Mouse (Mus musculus): ENCODE results near the gene Sipa1.
A peak's percentile ranks its signal among the peaks of the same experiment; 100 is the strongest.
"Not testable (repeated sequence)": the region's sequence is repeated elsewhere in the genome, so short reads cannot be mapped to it uniquely, and the experiment has no call there.

Gene Sipa1

DNA sequence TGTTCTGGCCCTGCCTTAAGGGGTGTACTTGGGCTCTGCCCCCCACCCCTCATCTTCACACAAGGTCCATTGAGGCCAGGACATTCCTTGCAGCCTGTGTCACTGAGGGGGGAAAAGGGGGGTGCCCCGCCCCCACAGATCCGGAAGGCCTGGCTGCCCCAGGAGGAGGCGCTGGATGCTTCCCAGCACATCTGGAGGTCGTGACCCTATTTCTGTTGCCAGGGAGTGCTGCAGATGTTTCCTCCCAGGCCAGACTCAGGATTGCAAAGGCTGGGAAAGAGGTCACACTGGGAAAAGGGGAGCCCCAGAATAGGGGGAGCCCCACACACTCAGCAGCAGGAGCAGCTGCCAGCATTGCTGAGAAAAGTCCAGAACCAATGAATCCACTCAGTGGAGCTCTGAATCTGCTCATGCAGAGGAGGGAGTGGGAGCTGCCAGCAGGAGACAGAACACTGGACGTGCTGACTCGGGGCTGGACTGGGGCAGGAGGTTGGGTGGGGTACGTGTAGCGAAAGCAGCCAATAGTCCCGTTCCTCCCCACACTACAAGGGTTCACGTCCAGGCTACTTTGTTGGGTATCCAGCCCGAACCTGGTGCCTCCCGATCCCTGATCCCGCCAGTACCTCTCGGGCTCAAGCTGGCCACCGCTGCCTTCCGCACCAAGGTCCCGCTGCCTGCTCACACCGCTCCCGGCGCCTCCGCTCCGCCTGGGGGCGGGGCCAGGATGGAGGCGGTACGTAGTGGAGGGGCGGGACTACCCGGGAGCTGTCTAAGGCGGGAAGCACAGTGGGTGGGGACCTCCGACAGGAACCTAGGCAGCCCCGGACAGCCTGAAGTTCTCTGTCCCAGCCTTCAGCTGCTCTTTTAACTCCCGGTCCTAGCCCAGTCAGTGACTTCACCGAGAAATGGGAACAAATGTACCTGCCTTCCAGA lies at the start of gene Sipa1:
Sipa1 (minus strand) TSS at position 727 of the 933 bp plus-strand sequence.
- peak; percentile 93 for DNase-seq (ENCODE audit: low spot score)

DNA sequence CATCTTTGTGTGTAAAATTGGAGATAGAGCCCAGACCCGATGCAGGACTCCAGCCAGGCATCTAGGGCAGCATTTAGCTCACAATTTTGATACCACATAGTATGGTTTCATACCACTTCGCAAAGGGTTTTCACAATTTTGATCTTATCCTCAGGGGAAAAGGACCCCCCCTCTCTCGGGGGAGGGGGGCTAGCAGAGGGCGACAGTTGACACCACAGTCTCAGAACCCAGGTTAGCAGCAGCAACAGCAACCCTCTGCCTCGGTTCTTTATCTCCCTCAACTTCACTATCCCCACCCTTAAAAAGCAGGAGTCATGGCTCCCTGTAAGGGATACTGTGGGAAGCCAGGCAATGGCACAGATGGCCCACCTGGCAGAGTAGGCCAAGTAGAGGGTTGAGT lies 49.7 kb upstream of the Sipa1 start:
- DNase-seq (ENCODE audit: low spot score), result no peak

DNA sequence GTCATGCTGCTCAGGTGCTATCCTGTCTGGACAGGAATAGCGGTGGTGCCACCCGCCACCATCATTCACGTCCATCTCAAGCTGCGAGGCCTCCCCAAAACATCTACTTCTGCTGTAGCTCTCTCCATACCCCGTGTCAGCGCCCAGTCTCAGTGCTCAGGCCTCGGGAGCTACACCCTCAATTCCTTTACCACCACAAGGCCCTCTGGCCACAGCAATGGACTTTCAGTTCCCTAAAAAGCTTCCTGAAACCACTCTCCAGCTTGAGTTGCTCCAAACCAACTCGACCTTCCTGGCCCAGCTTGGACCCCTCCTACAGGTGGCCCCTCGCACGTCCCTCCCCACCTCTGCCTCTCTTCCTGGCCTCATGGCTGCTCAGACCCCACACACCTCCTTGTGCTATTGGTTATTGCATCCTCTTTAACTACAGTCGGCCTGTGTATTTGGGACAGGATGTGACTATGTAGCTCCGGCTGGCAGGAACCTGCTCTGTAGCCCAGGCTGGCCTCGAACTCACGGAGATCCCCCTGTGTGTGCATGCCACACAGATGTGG lies 48.5 kb upstream of the Sipa1 start:
- DNase-seq (ENCODE audit: low spot score), result no peak

DNA sequence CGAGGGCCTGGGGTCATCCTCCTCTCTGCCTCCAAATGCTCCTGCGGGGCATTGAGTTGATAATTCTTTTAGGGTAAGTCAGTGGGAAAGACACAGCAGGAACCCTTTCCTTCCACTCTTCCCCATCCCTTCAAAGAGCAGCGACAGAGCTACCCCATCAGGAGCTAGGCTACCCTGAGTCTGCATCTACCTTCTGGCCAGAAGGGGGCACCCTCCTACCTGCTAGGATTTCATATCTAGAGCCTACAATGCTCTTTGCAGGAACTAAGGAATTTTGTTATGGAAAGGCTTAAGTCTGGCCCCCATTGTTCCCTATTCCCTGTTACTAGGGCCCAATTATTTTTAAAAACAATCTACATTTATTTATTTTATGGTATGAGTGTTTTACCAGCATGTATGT lies 47.7 kb upstream of the Sipa1 start:
- DNase-seq (ENCODE audit: low spot score), result peak; percentile 54

DNA sequence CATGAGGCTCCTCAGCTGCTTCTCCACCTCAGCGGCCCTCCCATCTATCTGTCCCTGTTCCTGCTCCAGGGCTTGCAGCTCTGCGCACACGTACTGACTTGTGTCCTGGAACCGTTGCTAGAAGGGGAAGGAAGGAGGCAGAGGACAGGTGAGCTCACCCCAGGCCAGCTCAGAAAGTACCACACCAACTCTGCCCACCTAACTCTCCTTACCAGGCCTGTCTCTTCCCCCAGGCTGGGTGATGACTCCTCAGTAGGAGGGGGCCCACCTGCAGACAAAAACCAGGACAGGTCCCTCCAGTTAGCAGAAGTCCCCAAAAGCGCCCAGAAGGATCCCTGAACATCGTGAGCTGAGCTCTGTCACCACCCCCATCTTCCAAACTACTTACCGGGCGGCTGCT lies 47.1 kb upstream of the Sipa1 start:
- DNase-seq (ENCODE audit: low spot score), result no peak

DNA sequence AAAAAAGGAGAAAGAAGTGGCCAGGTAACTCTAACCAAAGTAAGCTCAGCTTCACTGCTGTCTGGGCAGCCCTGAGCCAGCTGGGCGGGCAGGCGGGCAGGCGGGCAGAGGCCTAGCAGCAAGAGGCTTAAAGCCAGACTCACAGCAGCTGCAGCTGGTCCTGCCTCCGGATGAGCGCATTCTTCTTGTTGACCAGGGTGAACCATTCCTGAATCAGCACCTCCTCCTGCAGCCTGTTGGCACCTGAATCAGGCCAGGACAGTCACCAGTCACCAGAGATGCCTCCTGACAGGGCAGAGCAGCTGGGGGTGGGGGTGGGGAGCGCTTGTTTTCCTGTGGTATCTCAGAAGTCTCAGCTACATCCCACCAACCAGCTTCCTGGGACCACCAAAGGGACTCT lies 46.6 kb upstream of the Sipa1 start:
- no peak for DNase-seq (ENCODE audit: low spot score)

DNA sequence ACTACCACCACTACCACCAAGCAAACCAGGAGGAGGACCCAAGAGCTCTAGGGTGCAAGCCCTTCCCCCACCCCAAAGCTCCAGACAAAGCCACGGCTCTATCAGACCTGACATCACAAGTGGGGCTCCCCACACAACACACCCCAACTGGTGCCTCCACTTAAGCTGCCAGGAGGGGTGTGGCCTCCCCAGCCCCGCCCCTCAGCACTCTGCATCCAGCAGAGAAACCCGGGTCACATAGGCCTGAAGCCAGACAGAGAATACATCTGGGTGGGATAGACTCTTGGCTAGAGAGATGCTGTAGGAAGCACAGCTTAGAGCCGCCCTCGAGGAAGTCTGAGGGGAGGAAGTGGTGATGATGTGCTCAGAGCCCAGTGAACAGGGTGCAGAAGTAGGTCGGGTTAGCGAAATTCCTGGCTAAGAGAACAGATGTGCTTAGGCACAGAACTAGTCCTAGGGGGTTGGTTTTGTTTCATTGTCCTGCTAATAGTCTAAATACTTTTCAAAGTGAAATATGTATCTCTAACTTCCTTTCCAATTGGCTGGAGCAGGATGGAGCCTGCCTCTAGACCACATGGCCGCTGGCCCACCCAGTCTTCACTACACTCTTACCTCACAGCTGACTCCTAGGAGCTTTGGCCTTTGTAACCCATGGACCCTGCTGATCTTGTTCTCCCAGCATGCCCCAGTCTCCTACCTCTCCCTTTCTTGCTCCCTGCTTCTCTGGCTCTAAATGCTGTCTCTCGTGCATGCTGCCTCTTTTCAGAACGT lies 41.5 kb upstream of the Sipa1 start:
- DNase-seq (ENCODE audit: low spot score), result no peak

DNA sequence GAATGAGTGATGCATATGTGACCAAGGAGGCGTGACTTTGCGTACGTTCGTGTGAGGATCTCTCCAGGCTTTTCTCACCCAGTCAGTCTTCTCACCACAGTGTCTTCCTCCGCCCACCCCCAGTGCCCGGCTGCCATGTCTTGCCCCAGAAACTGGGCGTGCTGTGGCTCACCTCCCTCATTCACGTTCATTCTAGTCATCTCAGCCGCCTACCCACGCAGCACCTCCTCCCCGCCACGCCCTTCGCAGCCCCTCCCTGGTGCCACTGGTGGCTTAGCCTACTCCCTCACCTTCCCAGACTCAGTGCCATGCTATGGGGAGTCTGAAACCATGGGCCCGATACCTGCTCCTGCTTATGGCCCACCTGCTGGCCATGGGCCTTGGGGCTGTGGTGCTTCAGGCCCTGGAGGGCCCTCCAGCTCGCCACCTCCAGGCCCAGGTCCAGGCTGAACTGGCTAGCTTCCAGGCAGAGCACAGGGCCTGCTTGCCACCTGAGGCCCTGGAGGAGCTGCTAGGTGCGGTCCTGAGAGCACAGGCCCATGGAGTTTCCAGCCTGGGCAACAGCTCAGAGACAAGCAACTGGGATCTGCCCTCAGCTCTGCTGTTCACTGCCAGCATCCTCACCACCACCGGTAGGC lies 40.8 kb upstream of the Sipa1 start, which contains the start of gene Kcnk7:
Kcnk7 (plus strand) TSS at position 205 of the 638 bp plus-strand sequence.
- DNase-seq (ENCODE audit: low spot score), result no peak

DNA sequence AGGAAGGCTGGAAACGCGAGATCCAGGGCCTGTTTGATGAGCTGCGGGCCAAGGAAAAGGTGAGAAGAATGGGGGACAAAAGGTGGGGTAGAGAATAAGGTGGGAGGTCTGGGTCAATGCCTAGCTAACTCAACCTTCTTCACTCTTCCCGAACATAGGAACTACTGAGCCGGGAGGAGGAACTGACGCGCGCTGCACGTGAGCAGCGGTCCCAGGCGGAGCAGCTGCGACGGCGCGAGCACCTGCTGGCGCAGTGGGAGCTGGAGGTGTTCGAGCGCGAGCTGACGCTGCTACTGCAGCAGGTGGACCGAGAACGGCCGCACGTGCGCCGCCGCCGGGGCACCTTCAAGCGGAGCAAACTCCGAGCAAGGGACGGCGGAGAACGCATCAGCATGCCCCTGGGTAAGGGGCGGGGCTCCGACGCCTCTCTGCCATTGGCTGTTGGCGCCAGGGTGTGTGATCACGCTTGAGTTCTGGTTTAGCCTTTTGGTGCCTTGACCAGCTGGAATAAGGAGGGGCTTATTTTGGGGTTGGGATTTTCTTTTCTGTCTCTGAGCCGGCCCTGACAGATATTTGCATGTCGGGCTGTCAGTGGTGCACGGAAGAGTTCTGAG lies 32.4 kb upstream of the Sipa1 start:
- no peak for DNase-seq (ENCODE audit: low spot score)

DNA sequence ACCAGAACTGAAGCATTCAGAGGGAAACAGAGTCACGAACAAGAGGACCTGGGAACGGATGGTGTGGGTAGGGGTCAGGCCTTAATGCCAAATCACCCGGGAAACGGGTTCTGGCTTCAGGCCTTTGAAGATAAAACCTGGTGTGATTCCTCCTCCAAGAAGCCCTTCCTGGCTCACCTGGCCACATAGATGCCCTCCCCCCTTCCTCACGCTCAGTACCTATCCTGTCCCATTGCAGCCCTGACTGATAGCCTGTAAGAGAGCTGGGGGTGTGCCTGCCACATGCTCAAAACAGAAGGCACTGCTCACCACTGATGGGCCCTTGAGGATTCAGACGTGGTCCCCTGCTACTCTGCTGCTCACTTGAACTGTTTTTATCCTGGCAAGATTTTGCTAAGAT lies 30.3 kb upstream of the Sipa1 start:
- DNase-seq (ENCODE audit: low spot score), result no peak

DNA sequence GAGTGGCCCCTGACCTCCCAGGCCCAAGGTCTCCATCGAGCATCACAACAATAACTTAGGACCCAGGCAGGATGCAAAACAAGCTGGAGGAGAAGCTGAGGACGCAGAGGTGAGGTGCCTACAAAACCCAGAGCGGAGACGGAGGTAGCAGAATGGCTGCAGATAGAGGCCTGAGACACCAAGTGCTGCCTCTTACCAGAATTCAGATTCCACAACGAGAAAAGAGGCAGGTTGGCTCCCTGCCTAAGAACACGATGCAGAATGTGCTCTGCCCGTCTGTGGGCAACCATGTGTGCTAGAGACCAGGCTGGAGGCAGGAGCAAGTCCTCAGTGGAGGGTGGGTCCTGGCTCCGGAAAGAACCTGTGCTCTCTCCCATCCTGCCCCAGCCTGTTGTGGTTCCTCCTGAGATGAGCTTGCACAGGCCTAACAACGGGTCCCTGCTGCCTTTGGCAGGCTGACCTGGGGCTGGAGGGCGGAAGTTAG lies 29.4 kb upstream of the Sipa1 start:
- no peak for DNase-seq (ENCODE audit: low spot score)

DNA sequence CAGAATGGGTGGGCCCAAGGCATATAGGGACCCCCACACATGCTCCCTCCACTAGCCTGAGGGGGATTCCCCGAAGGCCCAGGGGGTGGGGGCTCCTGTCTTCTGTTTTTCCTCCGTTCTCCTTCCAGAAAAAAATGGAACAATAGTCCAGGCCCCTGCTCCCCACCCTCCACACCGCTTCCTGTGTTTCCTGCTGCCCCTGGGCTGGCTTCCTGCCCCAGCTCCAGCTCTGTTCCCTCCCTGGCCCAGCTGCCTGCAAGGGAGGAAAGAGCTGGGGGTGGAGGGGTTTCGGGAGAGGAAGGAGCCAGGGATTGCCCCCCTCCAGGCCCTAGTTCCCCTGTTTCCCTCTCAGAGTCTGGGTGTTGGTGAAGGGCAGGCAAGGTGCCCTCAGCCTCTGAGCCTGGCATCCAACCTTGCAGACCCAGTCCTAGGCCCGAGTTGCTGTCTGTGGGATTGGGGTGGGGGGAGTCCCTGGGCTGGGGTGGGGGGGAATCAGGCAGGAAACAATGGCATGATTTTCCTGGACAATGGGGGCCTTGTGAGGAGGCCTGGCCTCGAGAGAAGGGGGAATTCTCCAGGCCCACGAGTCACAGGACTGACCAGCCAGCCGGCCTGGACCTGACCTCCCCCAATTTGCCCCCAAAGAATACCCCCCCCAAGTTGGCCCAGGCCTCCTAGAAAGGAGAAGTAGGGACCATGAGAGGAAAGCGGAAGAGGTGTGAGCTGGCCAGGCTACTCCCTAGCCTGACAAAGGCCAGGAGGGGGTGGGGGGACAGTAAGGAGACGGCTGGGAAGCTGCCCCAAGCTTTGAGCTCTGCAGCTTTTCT lies 28.8 kb upstream of the Sipa1 start:
- DNase-seq (ENCODE audit: low spot score), result no peak

DNA sequence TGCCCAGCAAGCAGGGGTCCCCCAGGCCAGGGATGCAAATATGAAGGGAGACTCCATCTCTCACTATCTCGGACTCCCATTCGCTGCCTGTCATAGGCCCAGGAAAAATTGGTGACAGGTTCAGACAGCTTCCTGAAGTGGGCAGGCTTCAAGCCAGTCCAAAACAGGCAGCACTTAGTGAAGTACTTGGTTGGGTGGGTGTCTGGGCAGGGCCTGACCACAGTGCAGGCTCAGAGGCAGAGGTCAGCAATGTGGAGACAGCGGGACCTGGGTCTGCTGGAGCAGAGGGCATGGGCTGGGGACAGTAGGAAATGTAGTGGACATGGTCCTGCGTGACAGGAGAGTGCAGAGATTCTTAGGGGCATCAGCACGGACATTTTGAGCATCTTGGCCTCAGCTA lies 28.1 kb upstream of the Sipa1 start:
- DNase-seq (ENCODE audit: low spot score), result no peak

DNA sequence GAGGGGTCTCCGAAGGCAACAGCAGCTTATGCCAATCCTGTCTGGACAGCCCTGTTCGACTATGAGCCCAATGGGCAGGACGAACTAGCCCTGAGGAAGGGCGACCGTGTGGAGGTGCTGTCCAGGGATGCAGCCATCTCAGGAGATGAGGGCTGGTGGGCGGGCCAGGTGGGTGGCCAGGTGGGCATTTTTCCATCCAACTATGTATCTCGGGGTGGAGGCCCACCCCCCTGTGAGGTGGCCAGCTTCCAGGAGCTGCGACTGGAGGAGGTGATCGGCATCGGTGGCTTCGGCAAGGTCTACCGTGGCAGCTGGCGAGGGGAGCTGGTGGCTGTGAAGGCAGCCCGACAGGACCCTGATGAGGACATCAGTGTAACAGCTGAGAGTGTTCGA lies 26.8 kb upstream of the Sipa1 start:
- no peak for DNase-seq (ENCODE audit: low spot score)

DNA sequence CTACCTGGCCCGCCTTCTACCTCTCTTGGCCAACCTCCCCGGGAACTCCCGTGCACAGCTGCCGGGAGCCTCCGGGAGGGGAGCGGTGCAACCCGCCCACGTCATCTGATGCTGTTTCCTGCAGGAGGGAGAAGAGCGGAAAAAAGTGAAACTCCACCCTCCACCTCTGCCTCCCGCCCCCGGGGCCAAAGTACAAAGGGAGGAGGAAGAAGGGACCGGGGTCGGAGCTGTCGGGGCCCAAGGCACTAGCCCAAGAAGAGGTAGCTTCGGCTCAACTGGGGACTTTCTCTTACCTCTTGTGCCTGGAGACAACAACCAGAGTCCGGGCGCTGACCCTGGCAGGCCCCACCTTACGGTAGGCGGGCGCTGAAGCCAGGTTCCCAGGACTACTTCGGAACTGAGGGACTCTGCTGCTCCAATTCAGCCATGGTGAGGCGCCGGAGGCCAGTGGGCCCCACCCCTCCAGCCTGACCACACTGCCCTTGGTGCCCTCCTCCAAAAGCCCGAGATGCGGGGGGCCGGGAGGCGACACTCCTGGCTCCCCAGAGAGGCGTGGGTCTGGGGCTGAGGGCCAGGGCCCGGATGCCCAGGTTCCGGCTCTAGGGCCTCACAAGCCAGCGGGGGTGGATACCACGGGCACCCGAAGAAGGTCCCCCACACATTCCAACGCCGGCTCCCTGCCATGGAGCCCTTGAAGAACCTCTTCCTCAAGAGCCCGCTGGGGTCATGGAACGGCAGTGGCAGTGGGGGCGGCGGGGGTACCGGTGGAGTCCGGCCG lies 26.2 kb upstream of the Sipa1 start:
- DNase-seq (ENCODE audit: low spot score), result peak; percentile 75

DNA sequence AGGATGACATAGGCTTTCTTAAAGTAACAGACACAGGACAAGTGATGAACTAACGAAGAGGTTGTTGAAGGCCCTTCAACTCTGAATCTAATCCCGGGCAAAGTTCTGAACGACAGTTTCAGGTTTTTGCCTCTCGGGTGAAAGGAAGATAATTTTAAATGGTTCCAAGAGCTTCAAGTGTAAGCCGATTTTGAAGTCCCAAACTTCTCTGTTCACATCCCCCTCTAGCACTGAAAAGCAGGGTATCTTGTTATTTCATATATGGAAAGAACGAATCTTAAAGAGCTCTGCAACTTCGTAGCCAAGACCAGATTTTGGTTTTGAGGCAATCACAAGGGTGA lies 25.6 kb upstream of the Sipa1 start:
- no peak for DNase-seq (ENCODE audit: low spot score)

DNA sequence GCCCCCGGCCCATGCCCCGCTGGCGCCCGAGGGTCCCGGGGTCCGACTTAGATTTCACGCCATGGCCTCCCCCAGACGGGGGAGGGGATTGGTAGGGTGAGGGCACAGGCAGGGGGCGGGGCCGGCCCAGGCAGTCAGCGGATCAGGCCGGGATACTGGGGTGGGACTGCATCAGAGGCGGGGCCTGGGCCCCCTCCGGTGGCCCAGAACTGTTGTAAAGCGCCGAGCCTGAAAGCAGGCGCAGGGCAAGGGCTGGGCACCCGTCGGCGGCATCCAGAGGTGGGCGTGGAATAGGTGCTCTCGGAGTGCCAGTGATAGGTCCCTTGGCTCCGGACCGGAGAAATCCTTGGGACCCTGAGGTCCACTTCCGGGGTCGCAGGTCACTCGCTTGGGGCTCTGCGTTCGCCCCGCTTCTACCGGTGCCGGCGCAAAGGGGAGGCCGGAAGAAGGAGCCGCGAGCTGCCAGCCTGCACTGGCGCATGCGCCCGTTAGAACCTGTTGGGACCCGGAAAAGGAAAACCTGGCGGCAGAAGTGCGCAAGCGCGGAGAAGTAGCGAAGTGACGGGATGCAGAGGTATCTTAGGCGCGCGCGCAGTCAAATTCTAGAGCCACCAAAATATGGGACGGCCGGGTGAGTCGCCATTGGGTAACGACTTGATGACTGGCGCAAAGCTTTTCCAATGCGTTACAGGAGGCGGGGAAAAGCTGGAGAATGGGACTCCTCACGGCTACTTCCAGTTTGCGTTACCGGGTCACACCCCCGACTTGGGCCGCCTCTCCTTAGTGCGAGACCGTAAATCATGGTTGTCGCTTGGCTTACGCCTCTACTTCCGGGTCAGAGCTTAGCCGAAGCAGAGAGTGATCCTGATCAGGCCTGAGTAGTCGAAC lies 24.9 kb upstream of the Sipa1 start, which contains the start of the genes Map3k11 and Pcnx3:
Map3k11 (plus strand) TSS at position 543 of the 888 bp plus-strand sequence.
Pcnx3 (minus strand) TSS at position 709 of the 888 bp plus-strand sequence.
- DNase-seq (ENCODE audit: low spot score), result peak; percentile 92

DNA sequence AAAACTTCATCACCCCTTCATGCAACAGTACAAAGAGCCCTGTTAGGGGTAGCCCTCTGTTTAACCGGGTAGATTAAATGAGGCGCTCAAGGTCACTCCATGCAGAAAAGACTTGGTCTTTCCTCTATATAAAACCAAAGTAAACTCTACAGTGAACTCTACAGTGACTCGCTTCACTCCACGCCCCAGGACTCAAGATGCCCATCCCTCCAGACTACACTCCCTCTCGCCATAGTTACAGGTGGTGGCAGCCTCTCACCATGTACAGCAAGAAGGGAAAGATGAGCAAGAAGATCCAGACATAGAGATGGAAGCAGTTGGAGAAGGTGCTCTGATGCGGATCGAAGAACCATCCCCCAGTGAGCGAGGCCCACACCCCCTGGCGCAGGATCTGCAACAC lies 24.2 kb upstream of the Sipa1 start:
- DNase-seq (ENCODE audit: low spot score), result no peak

DNA sequence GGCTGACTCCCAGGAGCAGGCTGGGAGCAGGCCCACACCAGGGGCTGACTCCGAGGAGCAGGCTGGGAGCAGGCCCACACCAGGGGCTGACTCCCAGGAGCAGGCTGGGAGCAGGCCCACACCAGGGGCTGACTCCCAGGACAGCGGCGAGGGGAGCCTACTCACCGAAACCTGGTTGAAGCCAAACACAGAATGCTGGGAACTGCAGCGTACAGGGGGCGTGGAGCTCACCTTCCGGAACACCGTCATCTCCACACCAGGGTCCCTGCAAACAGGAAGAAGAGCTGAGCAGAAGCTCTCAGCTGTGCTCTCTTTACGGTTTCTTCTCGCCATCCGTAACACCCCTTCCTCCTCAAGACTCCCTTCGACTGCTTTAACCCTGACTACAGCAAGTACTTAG lies 23.4 kb upstream of the Sipa1 start:
- not testable (repeated sequence) for DNase-seq (ENCODE audit: low spot score)

Measured in urinary bladder, postnatal 25 days (tissue).